Mouse (Mus musculus): ENCODE data around the gene Lhfpl2. TPM values are rescaled to one million over a fixed set of nuclear protein-coding genes. Genes with fewer than 3 reads are reported as not detected.

Gene Lhfpl2
- polyA plus RNA-seq, 1 experiment from 2014 or later: 33.0 TPM

- H3K27me3 ChIP-seq: no peaks in the 10 kb centered on the region
- DNase-seq (ENCODE audit: low read depth, low spot score): no peak
- in situ Hi-C loops (cut with MboI; ENCODE audit: low pct_unique_long_range_greater_than_20kb): loop anchor here (5.0 to 10.0 kb wide), 3 partner anchors 62 to 340 kb away; no protein-coding TSS in a partner anchor
- ChIA-PET POLR2A (interaction anchor here (1.5 kb wide), 1 partner anchor 57 kb away, joined by 7 read pairs; no protein-coding TSS in a partner anchor), CTCF (interaction anchor here (0.9 to 1.1 kb wide), 3 partner anchors 11 to 78 kb away, joined by 3 to 4 read pairs (median 3); no protein-coding TSS in a partner anchor)
- peak; percentile 38 for ATAC-seq
- TF ChIP-seq CTCF (IDR thresholded peaks at IDR 0.05): no peak
Observed at GRCm38 (mm10) chr13:94134646-94135045, 77.0 kb downstream of the Lhfpl2 start.

GRCm38 (mm10) chr13:94135180-94135579 lies 77.6 kb downstream of the Lhfpl2 start:
- ChIA-PET CTCF (interaction anchor here (0.9 to 1.1 kb wide), 4 partner anchors 11 to 78 kb away, joined by 3 to 4 read pairs (median 3); no protein-coding TSS in a partner anchor), POLR2A (interaction anchor here (0.7 to 1.5 kb wide), 2 partner anchors 18 to 58 kb away, joined by 3 to 7 read pairs; no protein-coding TSS in a partner anchor)
- in situ Hi-C loops (cut with MboI; ENCODE audit: low pct_unique_long_range_greater_than_20kb): loop anchor here (5.0 to 10.0 kb wide), 2 partner anchors 63 to 340 kb away; no protein-coding TSS in a partner anchor
- TF ChIP-seq CTCF (IDR thresholded peaks at IDR 0.05): no peak
- no peak for ATAC-seq
- H3K27me3 ChIP-seq: no peaks in the 10 kb centered on the region
- no peak for DNase-seq (ENCODE audit: low read depth, low spot score)

GRCm38 (mm10) chr13:94139713-94140445 lies 82.3 kb downstream of the Lhfpl2 start:
- ChIA-PET POLR2A (interaction anchor here (0.5 to 1.1 kb wide), 2 partner anchors 14 to 417 kb away, joined by 3 to 4 read pairs; no protein-coding TSS in a partner anchor), CTCF (interaction anchor here (1.8 kb wide), 1 partner anchor 8 kb away, joined by 4 read pairs; no protein-coding TSS in a partner anchor)
- in situ Hi-C loops (cut with MboI; ENCODE audit: low pct_unique_long_range_greater_than_20kb): loop anchor here (5.0 to 10.0 kb wide), 2 partner anchors 68 to 345 kb away; no protein-coding TSS in a partner anchor
- ATAC-seq (peak; percentile 77), DNase-seq (ENCODE audit: low read depth, low spot score) (no peak)
- H3K27me3 ChIP-seq: no peaks in the 10 kb centered on the region
- TF ChIP-seq CTCF (IDR thresholded peaks at IDR 0.05): no peak

GRCm38 (mm10) chr13:94140446-94140845 lies 82.8 kb downstream of the Lhfpl2 start:
- ATAC-seq (peak; percentile 22), DNase-seq (ENCODE audit: low read depth, low spot score) (no peak)
- in situ Hi-C loops (cut with MboI; ENCODE audit: low pct_unique_long_range_greater_than_20kb): no loop called here
- no peaks in the 10 kb centered on the region for H3K27me3 ChIP-seq
- no peak for TF ChIP-seq CTCF (IDR thresholded peaks at IDR 0.05)
- ChIA-PET POLR2A (interaction anchor here (0.5 to 1.1 kb wide), 2 partner anchors 14 to 418 kb away, joined by 3 to 4 read pairs; no protein-coding TSS in a partner anchor), CTCF (interaction anchor here (1.8 kb wide), 1 partner anchor 9 kb away, joined by 4 read pairs; no protein-coding TSS in a partner anchor)

GRCm38 (mm10) chr13:94143063-94143652 lies 85.6 kb downstream of the Lhfpl2 start:
- DNase-seq (ENCODE audit: low read depth, low spot score): no peak
- H3K27me3 ChIP-seq: no peaks in the 10 kb centered on the region
- ChIA-PET CTCF (interaction anchor here (2.8 kb wide), 1 partner anchor 62 kb away, joined by 15 read pairs; no protein-coding TSS in a partner anchor), POLR2A (no interaction called here)
- in situ Hi-C loops (cut with MboI; ENCODE audit: low pct_unique_long_range_greater_than_20kb): no loop called here
- no peak for ATAC-seq
- TF ChIP-seq CTCF (IDR thresholded peaks at IDR 0.05): no peak

GRCm38 (mm10) chr13:94144451-94144850 lies 86.9 kb downstream of the Lhfpl2 start:
- no peak for TF ChIP-seq CTCF (IDR thresholded peaks at IDR 0.05)
- POLR2A ChIA-PET: interaction anchor here (0.6 kb wide), 1 partner anchor 361 kb away, joined by 3 read pairs; no protein-coding TSS in a partner anchor

GRCm38 (mm10) chr13:94147257-94147656 lies 89.7 kb downstream of the Lhfpl2 start:
- in situ Hi-C loops (cut with MboI; ENCODE audit: low pct_unique_long_range_greater_than_20kb): no loop called here
- no peak for TF ChIP-seq CTCF (IDR thresholded peaks at IDR 0.05)
- no peak for ATAC-seq
- ChIA-PET POLR2A (no interaction called here), CTCF (no interaction called here)
- no peaks in the 10 kb centered on the region for H3K27me3 ChIP-seq
- no peak for DNase-seq (ENCODE audit: low read depth, low spot score)

More at GRCm38 (mm10) chr13:94144451-94144850, 86.9 kb downstream of the Lhfpl2 start:
- H3K27me3 ChIP-seq: no peaks in the 10 kb centered on the region
- DNase-seq (ENCODE audit: low read depth, low spot score) (no peak), ATAC-seq (no peak)
- in situ Hi-C loops (cut with MboI; ENCODE audit: low pct_unique_long_range_greater_than_20kb): no loop called here
- CTCF ChIA-PET: interaction anchor here (1.6 kb wide), 1 partner anchor 10 kb away, joined by 3 read pairs; no protein-coding TSS in a partner anchor

GRCm38 (mm10) chr13:94149006-94149405 lies 91.4 kb downstream of the Lhfpl2 start:
- no peaks in the 10 kb centered on the region for H3K27me3 ChIP-seq
- TF ChIP-seq CTCF (IDR thresholded peaks at IDR 0.05): no peak
- no peak for ATAC-seq
- POLR2A ChIA-PET: no interaction called here
- in situ Hi-C loops (cut with MboI; ENCODE audit: low pct_unique_long_range_greater_than_20kb): no loop called here
- CTCF ChIA-PET: no interaction called here
- DNase-seq (ENCODE audit: low read depth, low spot score): no peak

GRCm38 (mm10) chr13:94149781-94150180 lies 92.2 kb downstream of the Lhfpl2 start:
- in situ Hi-C loops (cut with MboI; ENCODE audit: low pct_unique_long_range_greater_than_20kb): loop anchor here (5.0 kb wide), 1 partner anchor 43 kb away; no protein-coding TSS in a partner anchor
- ChIA-PET POLR2A (no interaction called here), CTCF (interaction anchor here (1.2 kb wide), 1 partner anchor 10 kb away, joined by 4 read pairs; no protein-coding TSS in a partner anchor)
- TF ChIP-seq CTCF (IDR thresholded peaks at IDR 0.05): no peak
- ATAC-seq (no peak), DNase-seq (ENCODE audit: low read depth, low spot score) (no peak)
- H3K27me3 ChIP-seq: no peaks in the 10 kb centered on the region

GRCm38 (mm10) chr13:94151308-94151707 lies 93.7 kb downstream of the Lhfpl2 start:
- ChIA-PET POLR2A (no interaction called here), CTCF (no interaction called here)
- H3K27me3 ChIP-seq: no peaks in the 10 kb centered on the region
- DNase-seq (ENCODE audit: low read depth, low spot score) (no peak), ATAC-seq (no peak)
- no peak for TF ChIP-seq CTCF (IDR thresholded peaks at IDR 0.05)
- in situ Hi-C loops (cut with MboI; ENCODE audit: low pct_unique_long_range_greater_than_20kb): loop anchor here (5.0 kb wide), 1 partner anchor 41 kb away; no protein-coding TSS in a partner anchor
